Mouse (Mus musculus) lung, postnatal 0 days (tissue): ENCODE results near the gene D430041D05Rik.

ENCODE experiments used
- CTCF ChIP-seq: IDR thresholded peaks from 2 replicates; pipeline ENCODE4 v1.5.1; 2016; ENCODE audit warnings: antibody characterized with exemption, mild to moderate bottlenecking
- EP300 ChIP-seq: IDR thresholded peaks from 2 replicates; pipeline ENCODE4 v1.6.1; 2016; ENCODE audit warnings: antibody characterized with exemption, mild to moderate bottlenecking, control low read depth

- TF ChIP-seq CTCF (peak; percentile 70), EP300 (no peak)
These were observed 32.8 kb downstream of the D430041D05Rik start for GRCm38 (mm10) chr2:104377990-104378389.
